Mouse (Mus musculus): ENCODE measurements around the gene Cdc27. TPM values are rescaled to one million over a fixed set of nuclear protein-coding genes. Genes with fewer than 3 reads are reported as not detected.

The Cdc27 gene
- polyA plus RNA-seq, 1 experiment from 2014 or later = 41.6 TPM

Other genes starting within 250 kb of the Cdc27 start
- gene Kansl1, start 81.8 kb downstream of the Cdc27 start, polyA plus RNA-seq (2014; fragmentation: Nextera tagmentation; extraction: Ambion mirVana) = 18.2 and 20.3 TPM in 2 replicates
- 11.9 and 30.4 TPM in 2 replicates for gene Myl4, start within 50 bp of the Cdc27 start, polyA plus RNA-seq (2014; fragmentation: Nextera tagmentation; extraction: Ambion mirVana)
- gene Itgb3, start 57.4 kb upstream of the Cdc27 start, polyA plus RNA-seq (2014; fragmentation: Nextera tagmentation; extraction: Ambion mirVana) = 16.2 and 16.4 TPM in 2 replicates
- gene Gm11639, start 135.1 kb upstream of the Cdc27 start, polyA plus RNA-seq (2014; fragmentation: Nextera tagmentation; extraction: Ambion mirVana) = 0.04 and 0.05 TPM in 2 replicates